ENCODE assay signal across 8 mouse cellular contexts in the genomic region with DNA sequence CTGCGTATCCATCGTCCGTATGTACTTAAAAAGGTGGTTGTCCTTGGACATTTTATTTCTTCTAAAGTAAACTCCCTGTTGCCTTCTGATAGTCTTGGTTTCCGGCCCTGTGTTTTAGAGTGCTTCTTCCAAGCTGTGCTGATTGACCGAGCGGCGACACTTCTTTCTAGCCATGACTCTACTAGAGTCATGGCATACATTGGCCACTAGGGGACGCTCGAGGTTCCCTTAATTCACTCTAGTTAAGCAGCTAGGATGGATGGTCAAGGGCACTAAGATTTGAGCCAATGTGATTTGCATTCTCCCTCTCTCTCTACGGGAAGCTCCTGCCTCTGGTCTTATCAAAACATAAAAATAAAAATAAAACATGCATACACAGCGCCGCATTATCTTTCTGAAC. TPM values are rescaled to one million over a fixed set of nuclear protein-coding genes. Genes with fewer than 3 reads are reported as not detected.
A peak's percentile ranks its signal among the peaks of the same experiment; 100 is the strongest.
DNase-seq lines count a peak whose midpoint lies in the region; ATAC-seq and TF ChIP-seq lines count a peak whose summit lies in the region.

No protein-coding gene starts in this region.

- peak; percentile 95 for TF ChIP-seq CTCF in liver, postnatal 0 days (IDR thresholded peaks at IDR 0.05; ENCODE audit: low read depth)

- no peak overlapping the region for H3K4me2 ChIP-seq in forebrain, embryonic 13.5 days
- no peak overlapping the region for H3K4me2 ChIP-seq in forebrain, embryonic 16.5 days (ENCODE audit: low read length)
- H3K4me2 ChIP-seq in liver, postnatal 0 days (ENCODE audit: low read depth, low read length) = no peak overlapping the region

- peak; percentile 80 for DNase-seq in A20 (ENCODE audit: low read depth, low spot score)
- peak; percentile 19 to 43 for DNase-seq in adrenal gland, postnatal 4 days (ENCODE audit: low spot score in 2 of 2)
- peak; percentile 55 for DNase-seq in embryonic facial prominence, embryonic 10.5 days (ENCODE audit: low spot score)
- DNase-seq in kidney, postnatal 14 days = peak; percentile 58
- DNase-seq in liver, postnatal 0 days = peak; percentile 73
- peak; percentile 37 to 64 for DNase-seq in right cerebral cortex, postnatal 36 days (ENCODE audit: low spot score in 2 of 2)

- H3K36me3 ChIP-seq in forebrain, embryonic 13.5 days (ENCODE audit: poor library complexity, severe bottlenecking) = no peaks in the 10 kb centered on the region
- no peaks in the 10 kb centered on the region for H3K36me3 ChIP-seq in forebrain, embryonic 16.5 days (ENCODE audit: control insufficient read depth, insufficient read depth)
- H3K36me3 ChIP-seq in embryonic facial prominence, embryonic 10.5 days (replicated peaks) = no peaks in the 10 kb centered on the region
- H3K36me3 ChIP-seq in liver, postnatal 0 days (replicated peaks; ENCODE audit: insufficient read depth, low read length) = no peaks in the 10 kb centered on the region

- no peaks in the 10 kb centered on the region for H3K27me3 ChIP-seq in forebrain, embryonic 13.5 days
- no peaks in the 10 kb centered on the region for H3K27me3 ChIP-seq in forebrain, embryonic 16.5 days (replicated peaks; ENCODE audit: control insufficient read depth, insufficient read depth, low read length)
- no peaks in the 10 kb centered on the region; the same call in 1 of the 2 replicates for H3K27me3 ChIP-seq in embryonic facial prominence, embryonic 10.5 days (replicated peaks; ENCODE audit: low read depth, poor library complexity, severe bottlenecking)
- H3K27me3 ChIP-seq in liver, postnatal 0 days (ENCODE audit: insufficient read depth, low read length) = no peaks in the 10 kb centered on the region

- H3K9me3 ChIP-seq in forebrain, embryonic 13.5 days (replicated peaks) = no peaks in the 10 kb centered on the region
- no peaks in the 10 kb centered on the region for H3K9me3 ChIP-seq in forebrain, embryonic 16.5 days (ENCODE audit: control insufficient read depth, low read length)
- no peaks in the 10 kb centered on the region for H3K9me3 ChIP-seq in embryonic facial prominence, embryonic 10.5 days
- H3K9me3 ChIP-seq in liver, postnatal 0 days (ENCODE audit: low read length) = no peaks in the 10 kb centered on the region

- no peak overlapping the region for H3K9ac ChIP-seq in forebrain, embryonic 13.5 days
- H3K9ac ChIP-seq in forebrain, embryonic 16.5 days (replicated peaks; ENCODE audit: low read depth, low read length) = no peak overlapping the region
- no peak overlapping the region for H3K9ac ChIP-seq in liver, postnatal 0 days (replicated peaks)

- H3K4me1 ChIP-seq in forebrain, embryonic 13.5 days = 0 out of 2 replicates have a peak, but pooled peaks cover 3% of the 10 kb centered on the region
- no peaks in the 10 kb centered on the region for H3K4me1 ChIP-seq in forebrain, embryonic 16.5 days (replicated peaks; ENCODE audit: control insufficient read depth, insufficient read depth, low read length)
- H3K4me1 ChIP-seq in embryonic facial prominence, embryonic 10.5 days = peaks cover 14% of the 10 kb centered on the region
- peaks cover 5% of the 10 kb centered on the region; the same call in 1 of the 2 replicates for H3K4me1 ChIP-seq in liver, postnatal 0 days (ENCODE audit: insufficient read depth)

- TF ChIP-seq EP300 in liver, postnatal 0 days (IDR thresholded peaks at IDR 0.05; ENCODE audit: low read depth) = no peak

- H3K27ac ChIP-seq in forebrain, embryonic 13.5 days = no peak overlapping the region
- H3K27ac ChIP-seq in forebrain, embryonic 16.5 days (ENCODE audit: low read length) = no peak overlapping the region
- H3K27ac ChIP-seq in embryonic facial prominence, embryonic 10.5 days (replicated peaks) = no peak overlapping the region
- H3K27ac ChIP-seq in liver, postnatal 0 days (ENCODE audit: low read depth) = no peak overlapping the region

- ATAC-seq in forebrain, embryonic 13.5 days = peak; percentile 36; the same call in 1 of the 2 replicates
- no peak for ATAC-seq in forebrain, embryonic 16.5 days
- peak; percentile 48 for ATAC-seq in liver, postnatal 0 days

- 44% methylated on average over 12 of the region's 12 CpGs for WGBS in forebrain, embryonic 13.5 days
- WGBS in forebrain, embryonic 16.5 days = 52% methylated on average over 12 of the region's 12 CpGs
- 48% methylated on average over 12 of the region's 12 CpGs for WGBS in embryonic facial prominence, embryonic 10.5 days
- 40% methylated on average over 12 of the region's 12 CpGs for WGBS in liver, postnatal 0 days (ENCODE audit: insufficient replicate concordance)

- H3K4me3 ChIP-seq in forebrain, embryonic 13.5 days = no peak overlapping the region
- H3K4me3 ChIP-seq in forebrain, embryonic 16.5 days (replicated peaks; ENCODE audit: low read length) = no peak overlapping the region
- no peak overlapping the region for H3K4me3 ChIP-seq in embryonic facial prominence, embryonic 10.5 days
- no peak overlapping the region for H3K4me3 ChIP-seq in liver, postnatal 0 days (ENCODE audit: low read depth, low read length)

RNA-seq across cellular contexts. Expression of gene Hnrnpll, which starts 44.7 kb away (rescaled TPM):
- 82.6 and 85.4 TPM in 2 replicates for polyA plus RNA-seq in forebrain, embryonic 13.5 days (2015; fragmentation: Nextera tagmentation; extraction: Ambion mirVana)
- 66.6 and 77.6 TPM in 2 replicates for polyA plus RNA-seq in forebrain, embryonic 16.5 days (2015; fragmentation: Nextera tagmentation; extraction: Ambion mirVana)
- 10 to 100 TPM; 72.6 to 73.0 TPM for total RNA-seq in adrenal gland, postnatal 4 days (2021)
- 83.4 and 85.8 TPM in 2 replicates for polyA plus RNA-seq in embryonic facial prominence, embryonic 10.5 days (2016; fragmentation: Nextera tagmentation; extraction: Ambion mirVana)
- polyA plus RNA-seq in liver, postnatal 0 days (2015; fragmentation: Nextera tagmentation; extraction: Ambion mirVana) = 13.4 and 14.9 TPM in 2 replicates
